Mouse (Mus musculus): ENCODE measurements around the gene Nebl.

DNA sequence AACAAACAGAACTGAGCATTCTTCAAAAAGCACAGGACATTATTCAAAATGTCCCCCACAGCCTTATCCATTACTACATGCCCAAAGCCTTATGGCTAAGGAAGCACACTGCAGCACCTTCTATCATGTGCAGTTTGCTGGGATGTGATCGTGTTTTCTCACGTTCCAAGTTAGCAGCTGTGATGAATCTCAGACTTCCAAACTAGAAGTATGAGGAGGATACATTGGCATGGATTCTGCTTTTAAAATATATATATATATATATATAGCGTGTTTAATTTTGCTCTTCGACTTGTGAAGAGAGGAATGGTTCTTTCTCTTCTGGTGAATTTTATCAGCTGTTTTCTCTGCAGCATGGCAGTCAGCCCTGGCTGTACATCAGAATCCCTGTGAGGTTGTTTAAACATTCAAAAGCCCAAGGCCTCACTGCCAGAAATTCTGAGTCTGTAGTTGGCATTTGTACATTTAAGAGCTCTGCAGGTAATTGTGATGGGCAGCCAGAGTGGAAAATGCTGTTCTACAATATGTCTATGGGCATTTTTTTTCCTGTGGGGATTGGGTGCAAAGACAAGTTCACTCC, 39.1 kb upstream of the Nebl start:
- TF ChIP-seq CTCF (IDR thresholded peaks at IDR 0.05) (no peak), POLR2A (IDR thresholded peaks at IDR 0.05; ENCODE audit: insufficient read depth, low read depth, low read length) (no peak), EP300 (IDR thresholded peaks at IDR 0.05; ENCODE audit: insufficient read depth, low read depth, low read length) (no peak)

All from heart, adult 2 months (tissue).